Mouse (Mus musculus): ENCODE results near the gene Klrg1.

Klrg1 gene

DNA sequence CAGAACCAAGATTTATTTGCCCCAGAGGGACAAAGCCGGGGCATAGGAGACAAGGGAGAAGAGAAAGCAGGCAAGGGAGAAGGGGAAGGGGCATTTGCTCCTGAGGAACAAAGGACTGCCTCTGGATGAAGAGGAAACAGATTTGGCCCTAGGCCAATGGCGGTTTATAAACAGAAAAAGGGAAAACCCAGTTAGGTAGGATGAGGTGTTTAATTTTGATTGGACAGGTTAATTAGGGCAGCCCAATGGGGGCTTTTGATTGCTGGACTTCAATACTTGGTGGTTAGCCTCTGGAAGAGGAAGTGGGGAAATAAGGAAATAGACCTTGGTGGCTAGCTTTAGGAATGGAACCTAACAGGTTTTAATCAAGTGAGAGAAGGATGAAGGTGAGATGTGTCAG, 9.5 kb upstream of the Klrg1 start:
- DNase-seq (ENCODE audit: low read depth), result no peak

DNA sequence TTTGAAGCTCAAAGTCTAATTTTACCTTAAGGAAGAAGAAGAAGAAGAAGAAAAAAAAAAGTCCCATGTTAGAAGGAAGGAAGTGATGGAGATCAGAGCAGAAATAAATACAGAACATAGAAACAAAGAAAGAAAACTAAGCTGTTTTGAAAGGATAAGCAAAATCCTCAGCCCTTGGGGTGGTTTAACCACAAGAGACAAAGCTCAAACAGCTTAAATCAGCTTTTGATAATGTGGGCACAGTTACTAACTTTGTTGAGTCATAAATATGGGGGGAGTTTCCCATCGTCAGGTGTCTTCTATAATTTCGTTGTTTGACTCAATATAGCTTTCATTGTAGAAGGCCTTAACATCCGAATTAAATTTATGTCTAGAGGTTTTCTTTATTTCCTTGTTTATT, 9.1 kb upstream of the Klrg1 start:
- no peak for DNase-seq (ENCODE audit: low read depth)

DNA sequence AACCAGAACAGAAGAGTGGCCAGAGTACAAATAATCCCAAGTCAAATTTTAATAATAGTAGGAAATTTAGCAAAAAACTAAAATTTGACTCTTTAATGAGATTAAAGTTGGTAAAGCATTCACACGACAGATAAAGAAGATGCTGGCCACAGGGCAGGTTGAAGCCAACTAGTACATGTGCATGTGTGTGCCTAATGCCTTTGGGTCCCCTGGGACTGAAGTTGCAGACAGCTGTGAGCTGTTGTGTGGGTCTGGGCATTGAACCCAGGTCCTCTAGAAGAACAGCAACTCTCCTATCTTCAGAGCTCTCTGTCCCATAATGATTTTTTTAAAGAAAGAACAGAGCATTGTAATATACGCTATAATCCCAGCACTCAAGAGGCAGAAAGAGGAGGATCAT, 8.6 kb upstream of the Klrg1 start:
- no peak for DNase-seq (ENCODE audit: low read depth)

DNA sequence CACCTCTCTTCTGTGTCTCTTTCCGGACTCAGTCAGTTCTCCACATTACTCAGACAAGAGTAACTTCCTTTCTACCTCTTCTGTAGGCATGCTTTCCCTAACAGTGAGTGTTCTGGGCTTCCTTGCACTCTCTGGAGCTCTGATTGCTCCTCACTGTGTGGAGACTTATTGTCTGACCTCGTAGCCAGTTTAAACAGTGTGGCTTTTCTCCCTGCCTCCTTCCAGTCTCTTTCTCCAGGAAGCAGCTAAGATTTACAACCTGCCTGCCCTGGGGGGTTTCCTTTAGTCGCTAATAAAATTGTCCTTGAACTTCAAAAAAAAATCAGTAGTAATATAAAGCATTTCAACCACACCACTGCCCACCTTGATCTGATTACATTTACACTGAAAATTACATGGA, 7.6 kb upstream of the Klrg1 start:
- no peak for DNase-seq (ENCODE audit: low read depth)

DNA sequence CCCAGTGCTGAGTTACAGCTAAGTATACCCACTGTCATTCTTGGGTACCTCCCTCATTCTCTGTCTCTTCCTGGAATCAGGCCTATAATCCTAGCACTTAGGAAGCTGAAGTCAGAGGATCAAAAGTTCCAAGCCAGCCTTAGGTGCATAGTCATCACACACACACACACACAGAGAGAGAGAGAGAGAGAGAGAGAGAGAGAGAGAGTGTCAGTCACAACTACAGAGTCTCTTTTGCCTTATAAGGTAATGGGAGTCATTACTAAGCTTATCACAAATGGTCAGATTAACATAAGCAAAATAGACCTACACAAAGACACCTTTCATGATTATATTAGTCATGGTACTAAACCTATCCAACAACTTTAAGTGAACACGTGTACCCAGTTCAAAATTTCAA, 6.6 kb upstream of the Klrg1 start:
- DNase-seq (ENCODE audit: low read depth), result no peak

DNA sequence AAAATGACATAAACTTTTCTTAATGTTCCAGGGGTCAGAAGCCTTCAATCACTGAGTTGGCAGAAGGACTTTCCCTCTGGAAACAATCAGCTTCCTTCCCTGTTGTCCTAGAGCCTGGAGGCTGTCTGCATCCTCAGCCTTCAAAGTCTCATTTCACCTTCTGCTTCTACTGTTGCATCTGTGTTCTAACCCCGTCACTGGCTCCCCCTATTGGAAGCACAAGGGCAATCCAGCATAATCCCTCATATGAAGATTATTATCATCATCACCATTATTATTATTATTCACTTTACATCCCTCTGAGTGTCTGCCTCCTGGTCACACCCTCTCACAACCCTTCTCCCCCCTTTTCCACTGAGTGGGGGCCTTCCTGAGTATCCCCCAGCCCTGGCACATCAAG, 5.6 kb upstream of the Klrg1 start:
- no peak for DNase-seq (ENCODE audit: low read depth)

DNA sequence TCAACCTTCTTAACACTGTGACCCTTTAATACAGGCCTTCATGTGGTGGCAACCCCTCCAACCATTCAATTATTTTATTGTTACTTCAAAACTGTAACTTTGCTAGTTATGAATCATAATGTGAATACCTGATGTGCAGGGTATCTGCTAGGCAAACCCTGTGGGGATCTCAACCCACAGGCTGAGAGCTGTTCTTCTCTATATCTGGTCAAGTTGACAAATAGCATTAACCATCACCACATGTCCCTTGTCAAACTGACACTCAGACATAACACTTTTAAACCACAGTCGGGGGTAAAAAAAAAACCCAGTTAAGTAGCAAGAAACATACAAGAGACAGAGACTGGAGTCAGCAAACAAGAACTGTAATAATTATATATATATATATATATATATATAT, 2.1 kb upstream of the Klrg1 start:
- no peak for DNase-seq (ENCODE audit: low read depth)

DNA sequence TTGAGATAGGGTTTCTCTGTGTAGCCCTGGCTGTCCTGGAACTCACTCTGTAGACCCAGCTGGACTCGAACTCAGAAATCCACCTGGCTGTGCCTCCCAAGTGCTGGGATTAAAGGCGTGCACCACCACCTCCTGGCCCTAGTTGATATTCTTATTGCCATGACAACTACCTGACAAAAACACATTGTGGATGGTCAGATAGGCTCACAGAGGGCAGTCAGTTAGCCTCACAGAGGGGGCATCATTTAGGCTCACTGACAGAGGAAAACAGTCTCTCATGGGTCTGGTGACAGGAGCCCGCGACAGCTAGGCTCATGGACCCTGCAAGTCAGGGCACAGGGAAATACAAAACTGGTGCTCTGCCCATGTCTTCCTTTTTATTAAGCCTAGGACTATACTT, 1.6 kb upstream of the Klrg1 start:
- no peak for DNase-seq (ENCODE audit: low read depth)

DNA sequence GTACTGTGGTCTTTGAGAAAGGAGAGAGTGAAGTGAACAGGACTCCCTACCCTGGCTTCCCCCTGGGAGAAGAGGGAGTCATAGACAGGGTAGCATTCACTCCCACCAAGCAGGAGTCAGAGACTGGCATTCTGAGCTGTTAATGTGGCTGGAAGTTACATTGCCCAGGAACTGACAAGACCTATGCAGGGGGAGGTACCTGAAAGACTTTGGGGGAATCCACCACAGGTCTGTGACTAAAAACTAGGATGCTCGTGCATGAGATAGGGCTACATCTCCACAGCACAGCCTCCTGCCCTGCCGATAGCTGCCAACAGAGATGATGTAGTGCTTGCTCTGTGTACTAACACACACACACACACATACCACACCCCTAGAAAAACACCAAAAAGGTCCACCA, 747 bp upstream of the Klrg1 start:
- DNase-seq (ENCODE audit: low read depth), result no peak

DNA sequence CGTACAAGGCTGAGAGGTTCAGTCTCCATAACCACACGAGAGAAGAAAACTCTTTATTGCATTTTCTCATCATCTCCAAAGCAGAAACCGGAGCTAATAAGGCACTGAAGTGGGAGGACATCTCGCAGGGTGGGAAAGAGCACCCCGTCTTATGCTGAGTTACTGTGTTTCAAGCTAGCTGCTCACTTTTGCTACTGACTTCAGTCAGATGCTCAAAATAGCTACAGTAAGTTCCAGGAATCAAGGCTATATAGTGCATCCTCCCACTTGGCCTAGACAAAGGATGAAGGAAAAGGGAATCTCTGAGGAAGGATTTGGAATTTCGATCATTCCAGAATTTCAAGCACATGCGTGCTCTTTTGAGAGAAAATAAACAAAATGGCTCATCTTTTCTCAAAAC, 6.1 kb downstream of the Klrg1 start:
- no peak for DNase-seq (ENCODE audit: low read depth)

DNA sequence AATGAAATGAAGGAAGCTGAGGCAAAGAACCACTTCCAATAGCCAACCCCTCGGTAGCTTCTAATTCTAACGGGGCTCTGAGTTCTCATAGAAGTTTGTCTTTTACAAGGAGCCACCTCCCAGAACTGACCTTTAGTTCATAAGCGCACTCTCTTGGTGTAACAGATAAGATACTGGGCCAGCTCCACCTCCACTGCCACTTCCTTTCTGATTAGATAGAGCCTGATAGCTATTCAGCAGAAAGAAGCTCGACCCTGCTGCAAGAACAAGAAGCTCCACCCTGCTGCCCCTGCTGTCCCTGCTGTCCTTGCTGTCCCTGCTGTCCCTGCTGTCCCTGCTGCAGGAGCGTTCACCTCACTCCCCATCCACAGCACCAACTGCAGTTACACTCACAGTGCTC, 8.1 kb downstream of the Klrg1 start:
- DNase-seq (ENCODE audit: low read depth), result no peak

DNA sequence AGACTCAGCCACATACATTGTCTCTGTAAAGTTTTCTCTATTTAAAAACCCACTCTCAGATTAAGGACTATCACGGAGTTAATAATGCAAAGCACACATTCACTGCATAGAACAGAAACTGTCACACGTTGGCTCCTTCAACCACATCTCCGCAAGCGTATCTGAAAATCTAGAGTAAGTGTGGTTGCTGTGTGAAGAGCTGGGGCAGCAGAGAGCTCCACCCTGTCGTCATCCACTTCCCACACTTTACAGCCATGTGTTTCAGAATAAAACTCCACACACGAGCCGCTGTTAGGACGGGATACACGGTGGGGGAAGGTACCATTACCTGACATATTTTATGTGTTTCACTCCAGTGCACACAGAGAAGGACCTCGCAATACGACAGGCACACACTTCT, 12.5 kb downstream of the Klrg1 start:
- no peak for DNase-seq (ENCODE audit: low read depth)

DNA sequence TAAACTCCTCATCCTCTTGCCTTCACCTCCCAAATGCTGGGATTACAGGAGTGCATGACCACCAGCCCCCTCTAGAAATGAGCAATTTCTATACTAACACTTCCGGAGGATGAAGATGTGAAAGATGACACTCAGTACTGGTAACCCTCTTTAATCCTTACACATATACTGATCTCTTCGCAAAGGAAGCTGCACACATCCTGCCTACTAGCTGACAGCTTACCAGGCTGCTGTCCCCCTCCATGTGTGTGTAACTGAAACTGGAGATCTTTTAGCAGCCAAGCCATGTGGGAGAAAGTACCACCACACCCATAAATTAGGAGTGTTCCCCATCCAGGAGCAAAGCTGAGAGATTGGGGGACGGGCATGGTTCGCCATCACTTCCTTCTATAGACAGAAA, 13.5 kb downstream of the Klrg1 start:
- DNase-seq (ENCODE audit: low read depth), result no peak

DNA sequence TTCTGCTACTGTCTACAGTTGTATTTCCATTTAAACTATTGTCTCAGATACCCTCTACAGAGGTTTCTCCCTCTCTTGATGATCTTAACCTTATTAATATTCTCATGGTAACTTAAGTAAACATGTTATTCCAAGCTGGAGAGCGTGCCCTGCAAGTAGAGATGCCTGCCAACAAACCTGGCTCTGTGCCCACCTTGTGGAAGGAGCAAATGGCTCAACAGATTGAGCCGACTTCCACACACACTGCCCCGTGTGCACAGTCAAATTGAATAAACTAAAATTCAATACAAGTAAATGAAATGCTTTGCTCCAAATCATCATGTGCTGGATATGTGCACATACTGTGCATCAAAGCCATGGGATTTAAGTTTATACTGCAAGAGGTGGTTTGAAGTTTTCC, 14.1 kb downstream of the Klrg1 start:
- no peak for DNase-seq (ENCODE audit: low read depth)

DNA sequence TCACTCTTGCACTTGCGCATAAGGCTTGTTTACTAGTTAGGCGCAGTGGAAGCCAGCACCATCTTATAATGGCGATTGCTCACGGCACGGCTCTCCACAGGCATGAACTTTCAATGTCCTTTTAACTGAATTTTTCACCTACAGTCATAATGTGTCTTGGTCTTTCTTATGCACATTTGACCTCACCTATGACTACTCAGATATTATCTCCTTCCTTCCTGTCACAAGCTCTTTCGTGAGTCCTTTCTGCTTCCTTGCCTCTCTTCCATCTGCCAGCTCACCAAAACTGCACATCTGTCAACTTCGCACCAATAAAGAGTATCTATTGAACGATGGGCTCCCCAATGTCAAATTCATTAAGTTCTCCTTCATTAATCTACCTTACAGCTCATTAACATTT, 20.1 kb downstream of the Klrg1 start:
- no peak for DNase-seq (ENCODE audit: low read depth)

DNA sequence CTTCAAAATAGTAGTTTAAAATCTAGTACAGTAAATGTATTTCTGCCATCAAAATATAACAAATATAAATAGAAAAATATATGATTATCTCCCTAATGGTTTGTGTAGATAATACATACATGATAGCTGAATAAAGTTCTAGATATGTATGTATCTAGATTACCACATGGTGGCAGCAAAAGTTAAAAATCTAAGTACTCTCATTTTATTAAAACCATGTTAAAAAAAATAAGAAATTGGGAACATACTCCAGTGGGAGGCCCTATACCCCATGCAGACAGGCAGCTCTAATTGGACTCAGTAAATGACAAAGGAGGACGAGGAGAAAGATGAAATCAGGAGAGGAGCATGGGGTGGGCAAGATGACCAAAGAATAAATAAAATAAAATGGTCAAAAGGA, 30.5 kb downstream of the Klrg1 start:
- no peak for DNase-seq (ENCODE audit: low read depth)

DNA sequence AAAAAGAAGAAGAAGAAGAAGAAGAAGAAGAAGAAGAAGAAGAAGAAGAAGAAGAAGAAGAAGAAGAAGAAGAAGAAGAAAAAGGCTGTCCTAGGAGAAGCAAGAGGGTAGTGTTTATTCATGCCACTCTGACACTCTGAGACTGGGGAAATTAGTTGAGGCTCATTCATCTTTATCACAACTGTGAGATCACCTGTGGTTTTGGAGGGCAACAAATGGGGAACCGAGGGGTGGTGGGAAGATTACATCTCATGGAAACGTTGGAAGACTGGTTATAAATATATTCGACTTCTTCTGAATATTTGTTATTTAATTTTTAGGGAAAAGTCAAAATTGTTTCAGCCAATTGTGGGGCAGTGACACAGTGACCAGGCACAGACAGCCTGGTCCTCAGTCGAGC, 32.6 kb downstream of the Klrg1 start:
- no peak for DNase-seq (ENCODE audit: low read depth)

Data from c-Kit-positive CD71-negative TER-119-negative erythroid progenitor cells, embryonic 14.5 days (primary cell).